Mouse (Mus musculus): ENCODE measurements around the gene Tfip11.

GRCm38 (mm10) chr5:112364184-112364797 is 38.1 kb downstream of the Tfip11 start:
- TF ChIP-seq CTCF (IDR thresholded peaks at IDR 0.05; ENCODE audit: borderline replicate concordance, control insufficient read depth, extremely low read depth, insufficient read depth, low read length, poor library complexity), result no peak
- no peak for TF ChIP-seq POLR2A (IDR thresholded peaks at IDR 0.05; ENCODE audit: control insufficient read depth, extremely low read depth, insufficient read depth, low read length, poor library complexity)

Measured in thymus, adult 2 months (tissue).